Mouse (Mus musculus): ENCODE results near the gene Tmod4.
"Not testable (repeated sequence)": the region's sequence is repeated elsewhere in the genome, so short reads cannot be mapped to it uniquely, and the experiment has no call there.

Tmod4 gene

GRCm38 (mm10) chr3:95124246-95124645 lies at the start of gene Tmod4:
Gene Tmod4 (plus strand): TSS chr3:95124476.
- no peak for DNase-seq

GRCm38 (mm10) chr3:95088071-95088470 lies 36.2 kb upstream of the Tmod4 start:
- no peak for DNase-seq

- no peak for DNase-seq
Observed at GRCm38 (mm10) chr3:95100854-95101253, 23.4 kb upstream of the Tmod4 start.

- no peak for DNase-seq
Observed at GRCm38 (mm10) chr3:95105121-95105520, 19.2 kb upstream of the Tmod4 start.

GRCm38 (mm10) chr3:95105586-95106337 lies 18.5 kb upstream of the Tmod4 start:
- no peak for DNase-seq

GRCm38 (mm10) chr3:95106338-95107117 lies 17.7 kb upstream of the Tmod4 start, which contains the start of gene Pip5k1a:
Gene Pip5k1a (minus strand): TSS chr3:95106930.
- DNase-seq, result peak; percentile 98

GRCm38 (mm10) chr3:95107308-95107707 lies 17.0 kb upstream of the Tmod4 start:
- DNase-seq, result not testable (repeated sequence)

GRCm38 (mm10) chr3:95107898-95108297 lies 16.4 kb upstream of the Tmod4 start:
- no peak for DNase-seq

GRCm38 (mm10) chr3:95110911-95111726 lies 13.2 kb upstream of the Tmod4 start, which contains the start of gene Vps72:
Gene Vps72 (plus strand): TSS chr3:95111022.
- peak; percentile 83 for DNase-seq

- DNase-seq, result no peak
Observed at GRCm38 (mm10) chr3:95112760-95113159, 11.5 kb upstream of the Tmod4 start.

GRCm38 (mm10) chr3:95117751-95118150 lies 6.5 kb upstream of the Tmod4 start:
- no peak for DNase-seq

GRCm38 (mm10) chr3:95121580-95121979 lies 2.7 kb upstream of the Tmod4 start:
- no peak for DNase-seq

GRCm38 (mm10) chr3:95124972-95125371 lies 696 bp downstream of the Tmod4 start:
- peak; percentile 72 for DNase-seq

- no peak for DNase-seq
Observed at GRCm38 (mm10) chr3:95129226-95129651, 5.0 kb downstream of the Tmod4 start.

GRCm38 (mm10) chr3:95130081-95130480 lies 5.8 kb downstream of the Tmod4 start:
- DNase-seq, result no peak

- DNase-seq, result not testable (repeated sequence)
Observed at GRCm38 (mm10) chr3:95132389-95132788, 8.1 kb downstream of the Tmod4 start.

- DNase-seq, result no peak
Observed at GRCm38 (mm10) chr3:95133176-95133575, 8.9 kb downstream of the Tmod4 start.

- peak; percentile 78 for DNase-seq
Observed at GRCm38 (mm10) chr3:95133680-95134101, 9.4 kb downstream of the Tmod4 start, which contains the start of the genes Scnm1 and Lysmd1. Gene Scnm1 (minus strand): TSS chr3:95134011. Gene Lysmd1 (plus strand): TSS chr3:95134088.

- not testable (repeated sequence) for DNase-seq
Observed at GRCm38 (mm10) chr3:95134133-95134532, 9.9 kb downstream of the Tmod4 start.

- peak; percentile 40 for DNase-seq
Observed at GRCm38 (mm10) chr3:95135023-95135422, 10.7 kb downstream of the Tmod4 start.

GRCm38 (mm10) chr3:95135433-95136052 lies 11.3 kb downstream of the Tmod4 start:
- DNase-seq, result no peak

- DNase-seq, result no peak
Observed at GRCm38 (mm10) chr3:95136336-95136735, 12.1 kb downstream of the Tmod4 start.
